17 mouse cellular contexts compared by ENCODE assay signal in genomic region chr8:15525461-15525860, GRCm38 (mm10).
DNase-seq lines count a peak whose midpoint lies in the region; TF ChIP-seq lines count a peak whose summit lies in the region.
"Had no signal": no experiment of that assay in that cellular context is flagged by ENCODE, and none has a peak within 500 bp of the region (broad histone marks: within the 10 kb centered on the region; RNA-seq: fewer than 3 reads in every experiment).

No protein-coding gene starts in this region.

- H3K4me3 ChIP-seq in kidney, adult 2 months (ENCODE audit: insufficient read depth, low read depth, low read length): no peak overlapping the region
- H3K4me3 ChIP-seq: embryonic facial prominence, embryonic 13.5 days; embryonic facial prominence, embryonic 15.5 days; erythroblast, embryonic 14.5 days; forebrain, embryonic 10.5 days; forebrain, embryonic 12.5 days had no signal

- no peak for TF ChIP-seq POLR2A in kidney, adult 2 months (IDR thresholded peaks at IDR 0.05; ENCODE audit: low read depth, low read length)

- H3K4me1 ChIP-seq in kidney, adult 2 months (ENCODE audit: control insufficient read depth, insufficient read depth, low read length): no peaks in the 10 kb centered on the region
- H3K4me1 ChIP-seq: embryonic facial prominence, embryonic 13.5 days; embryonic facial prominence, embryonic 15.5 days; forebrain, embryonic 10.5 days; forebrain, embryonic 12.5 days had no signal

- DNase-seq in adrenal gland, postnatal 14 days: peak; percentile 50
- DNase-seq in adrenal gland, postnatal 36 days: no peak
- peak; percentile 1 for DNase-seq in kidney, adult 2 months
- no peak for DNase-seq in kidney, adult 11 months
- DNase-seq: adrenal gland, adult 2 months; cerebellum, adult 11 months; cerebellum, adult 18-20 months; cerebellum, adult 8-10 months; cerebellum, adult 9-11 months; cerebellum, postnatal 14 days; cerebellum, postnatal 36 days; embryo, embryonic 11 days had no signal

- no peaks in the 10 kb centered on the region for H3K36me3 ChIP-seq in kidney, adult 2 months (ENCODE audit: control insufficient read depth, insufficient read depth, low read length)
- H3K36me3 ChIP-seq: embryonic facial prominence, embryonic 13.5 days; embryonic facial prominence, embryonic 15.5 days; forebrain, embryonic 10.5 days; forebrain, embryonic 12.5 days had no signal

- H3K27me3 ChIP-seq in kidney, adult 2 months (replicated peaks; ENCODE audit: control insufficient read depth, insufficient read depth, low read length): no peaks in the 10 kb centered on the region
- H3K27me3 ChIP-seq: embryonic facial prominence, embryonic 13.5 days; embryonic facial prominence, embryonic 15.5 days; forebrain, embryonic 12.5 days had no signal

- 94% methylated on average over 3 of the region's 3 CpGs for WGBS in kidney, adult 2 months

- TF ChIP-seq CTCF in kidney, adult 2 months (conservative IDR thresholded peaks at IDR 0.05; ENCODE audit: insufficient read depth, insufficient read length, low read depth, low read length): no peak

- no peak overlapping the region for H3K27ac ChIP-seq in kidney, adult 2 months (ENCODE audit: insufficient read depth, low read depth, low read length)
- H3K27ac ChIP-seq: embryonic facial prominence, embryonic 13.5 days; embryonic facial prominence, embryonic 15.5 days; forebrain, embryonic 10.5 days; forebrain, embryonic 12.5 days had no signal

Comparison
In these comparisons a context has a peak if more than half of its experiments do, and no peak if none do; other contexts are left out.
1. DNase-seq: peak in adrenal gland, postnatal 14 days (single experiment) and kidney, adult 2 months (single experiment); none in adrenal gland, postnatal 36 days (0 of 2) and kidney, adult 11 months (single experiment).